Mouse (Mus musculus): ENCODE measurements around the gene Sema6c.
"Not testable (repeated sequence)": the region's sequence is repeated elsewhere in the genome, so short reads cannot be mapped to it uniquely, and the experiment has no call there.

The Sema6c gene

GRCm38 (mm10) chr3:95186100-95186499 lies 25.8 kb downstream of the Sema6c start:
- no peak for DNase-seq (ENCODE audit: low spot score)

- DNase-seq (ENCODE audit: low spot score) = no peak
Observed at GRCm38 (mm10) chr3:95186888-95187287, 26.6 kb downstream of the Sema6c start.

- DNase-seq (ENCODE audit: low spot score) = no peak
Observed at GRCm38 (mm10) chr3:95194721-95195135, 34.5 kb downstream of the Sema6c start.

GRCm38 (mm10) chr3:95195772-95196171 lies 35.5 kb downstream of the Sema6c start:
- DNase-seq (ENCODE audit: low spot score) = no peak

GRCm38 (mm10) chr3:95199101-95199500 lies 38.8 kb downstream of the Sema6c start:
- DNase-seq (ENCODE audit: low spot score) = no peak

GRCm38 (mm10) chr3:95200132-95200531 lies 39.9 kb downstream of the Sema6c start:
- DNase-seq (ENCODE audit: low spot score) = no peak

GRCm38 (mm10) chr3:95200562-95200961 lies 40.3 kb downstream of the Sema6c start:
- no peak for DNase-seq (ENCODE audit: low spot score)

- DNase-seq (ENCODE audit: low spot score) = no peak
Observed at GRCm38 (mm10) chr3:95203880-95204279, 43.6 kb downstream of the Sema6c start.

GRCm38 (mm10) chr3:95208286-95208685 lies 48.0 kb downstream of the Sema6c start:
- no peak for DNase-seq (ENCODE audit: low spot score)

GRCm38 (mm10) chr3:95210585-95210984 lies 50.3 kb downstream of the Sema6c start:
- DNase-seq (ENCODE audit: low spot score) = no peak

GRCm38 (mm10) chr3:95212889-95213608 lies 52.8 kb downstream of the Sema6c start:
- DNase-seq (ENCODE audit: low spot score) = not testable (repeated sequence)

- no peak for DNase-seq (ENCODE audit: low spot score)
Observed at GRCm38 (mm10) chr3:95213609-95213975, 53.3 kb downstream of the Sema6c start.

GRCm38 (mm10) chr3:95216655-95217254 lies 56.5 kb downstream of the Sema6c start:
- no peak for DNase-seq (ENCODE audit: low spot score)

GRCm38 (mm10) chr3:95217255-95218134 lies 57.2 kb downstream of the Sema6c start, which contains the start of gene Gabpb2:
TSS of gene Gabpb2 (minus strand) at chr3:95217916.
- peak; percentile 96 for DNase-seq (ENCODE audit: low spot score)

GRCm38 (mm10) chr3:95218466-95219137 lies 58.3 kb downstream of the Sema6c start:
- DNase-seq (ENCODE audit: low spot score) = no peak

GRCm38 (mm10) chr3:95223041-95223440 lies 62.8 kb downstream of the Sema6c start:
- DNase-seq (ENCODE audit: low spot score) = no peak

Measured in ovary, postnatal 14 days (tissue).